Mouse (Mus musculus) megakaryocyte-erythroid progenitor cell, adult 5-6 weeks (primary cell): ENCODE measurements around the gene Trmt1. TPM values are rescaled to one million over a fixed set of nuclear protein-coding genes. Genes with fewer than 3 reads are reported as not detected.

Experiments
- ATAC-seq: replicated peaks from 2 replicates; pipeline ENCODE4 v1.8.0; 2016; ENCODE audit warnings: mild to moderate bottlenecking, inconsistent platforms; ENCODE audit not compliant: severe bottlenecking, poor library complexity, low FRiP score, low TSS enrichment
- total RNA-seq, 2 experiments: library from RNA; stranded (forward) in 1 of 2; stranded (reverse) in 1 of 2; fragments of 200-1000, 215-1000 nt in 1 of 2; fragments of >200 nt in 1 of 2; fragmentation: Nextera tagmentation in 1 of 2; gene quantifications; 2 replicates each; pipeline ENCODE4 v1.2.3; 2014 to 2017

The Trmt1 gene
- total RNA-seq, 2 experiments from 2014 or later: 126 to 170 TPM

DNA sequence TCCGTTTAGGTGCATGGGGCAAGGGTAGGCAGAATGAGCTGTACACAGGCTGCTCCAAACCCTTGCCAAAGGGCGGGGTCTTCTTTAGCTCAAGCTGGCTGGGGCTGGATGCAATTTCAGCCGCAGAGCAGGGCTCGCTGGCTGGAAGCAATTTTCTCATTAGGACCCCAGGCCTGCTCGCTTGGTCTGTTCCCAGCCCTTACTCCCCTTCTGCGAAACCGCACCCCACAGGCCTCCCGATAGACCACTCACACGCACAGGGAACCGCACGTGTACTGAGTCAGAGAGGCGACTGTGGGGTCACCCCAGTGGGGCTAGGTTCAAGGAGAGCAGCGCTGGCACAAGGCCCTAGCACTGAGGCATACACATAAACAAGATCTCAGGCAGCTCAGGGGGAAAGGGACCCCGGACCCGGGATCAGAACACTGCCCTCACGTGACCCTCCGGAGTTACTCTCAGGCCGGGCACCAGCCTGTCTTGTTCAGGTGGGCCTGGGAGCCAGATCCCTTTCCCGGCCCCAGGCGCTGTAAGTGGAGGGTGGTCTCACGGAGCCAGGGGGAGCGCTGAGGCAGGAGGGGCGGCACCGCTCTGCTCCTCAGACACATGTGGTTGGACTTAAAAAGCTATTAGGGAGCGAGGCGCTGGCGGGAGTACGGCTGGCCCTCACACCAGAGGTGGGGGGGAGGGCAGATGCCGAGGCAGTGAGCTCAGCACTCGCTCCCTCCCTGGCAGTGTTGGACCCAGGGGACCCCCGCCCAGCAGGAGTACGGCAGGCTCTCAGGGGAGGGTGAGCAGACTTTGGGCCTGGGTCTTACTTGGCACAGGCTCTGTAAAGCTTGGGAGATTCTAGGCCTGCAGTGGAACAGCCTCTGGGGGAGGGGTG lies 56.3 kb downstream of the Trmt1 start:
- ATAC-seq: no peak

DNA sequence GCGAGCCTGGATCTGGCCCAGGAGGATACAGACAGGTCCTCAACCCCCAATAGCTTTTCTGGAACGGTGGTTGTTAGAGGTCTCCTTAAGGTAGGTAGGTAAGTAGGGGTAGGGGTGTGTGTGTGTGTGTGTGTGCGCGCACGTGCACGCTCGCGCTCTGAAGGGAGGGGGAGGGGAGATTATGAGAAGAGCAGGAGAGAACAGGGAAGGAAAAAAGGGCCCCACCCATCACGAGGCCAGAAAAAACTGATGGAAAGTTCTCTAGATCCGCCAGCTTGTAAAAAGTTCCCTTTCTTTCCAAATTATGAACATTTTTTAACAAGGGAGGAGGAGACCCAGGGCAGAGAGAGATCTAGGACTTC lies 56.9 kb downstream of the Trmt1 start:
- ATAC-seq: no peak

DNA sequence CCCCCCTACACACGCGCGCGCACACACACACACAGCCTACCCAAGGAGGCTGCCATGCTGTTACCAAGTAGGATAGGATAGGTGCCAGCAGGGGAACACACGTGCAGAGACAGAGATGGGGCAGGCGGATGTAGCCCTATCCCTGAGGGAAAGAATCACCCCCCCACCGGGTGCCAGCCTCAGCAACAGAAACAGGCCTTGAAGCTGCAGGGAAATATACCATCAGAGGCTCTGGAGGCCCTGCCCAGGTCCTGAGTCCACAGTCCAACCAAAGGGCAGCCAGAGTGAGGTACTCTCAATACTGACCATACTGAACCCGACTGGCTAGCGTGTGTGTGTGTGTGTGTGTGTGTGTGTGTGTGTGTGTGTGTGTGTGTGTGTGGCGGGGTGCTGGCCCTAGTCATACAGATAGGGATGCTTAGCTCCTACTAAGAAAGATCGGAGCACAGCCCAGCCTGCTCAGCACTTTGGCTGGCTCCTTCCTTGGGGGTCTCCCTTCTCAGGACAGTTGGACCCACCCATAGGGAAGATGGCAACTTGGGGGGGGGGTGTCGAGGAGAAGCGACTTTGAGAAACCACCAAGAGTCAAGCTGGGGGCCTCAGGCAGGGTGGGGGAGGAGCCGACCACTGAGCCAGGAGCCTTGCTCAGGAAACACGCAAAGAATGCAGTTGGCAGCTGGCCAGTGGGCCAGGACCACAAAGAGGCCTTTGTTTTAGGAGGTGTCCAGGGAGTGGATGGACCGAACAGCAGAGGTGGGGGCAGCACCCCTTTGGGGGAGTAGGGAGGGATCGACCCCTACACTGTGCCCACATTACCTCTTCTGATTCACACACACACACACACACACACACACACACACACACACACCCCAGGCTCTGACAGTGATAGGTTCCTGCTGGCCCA lies 57.7 kb downstream of the Trmt1 start:
- 0 out of 2 replicates have a peak, but pooled peaks have one; percentile 18 for ATAC-seq

DNA sequence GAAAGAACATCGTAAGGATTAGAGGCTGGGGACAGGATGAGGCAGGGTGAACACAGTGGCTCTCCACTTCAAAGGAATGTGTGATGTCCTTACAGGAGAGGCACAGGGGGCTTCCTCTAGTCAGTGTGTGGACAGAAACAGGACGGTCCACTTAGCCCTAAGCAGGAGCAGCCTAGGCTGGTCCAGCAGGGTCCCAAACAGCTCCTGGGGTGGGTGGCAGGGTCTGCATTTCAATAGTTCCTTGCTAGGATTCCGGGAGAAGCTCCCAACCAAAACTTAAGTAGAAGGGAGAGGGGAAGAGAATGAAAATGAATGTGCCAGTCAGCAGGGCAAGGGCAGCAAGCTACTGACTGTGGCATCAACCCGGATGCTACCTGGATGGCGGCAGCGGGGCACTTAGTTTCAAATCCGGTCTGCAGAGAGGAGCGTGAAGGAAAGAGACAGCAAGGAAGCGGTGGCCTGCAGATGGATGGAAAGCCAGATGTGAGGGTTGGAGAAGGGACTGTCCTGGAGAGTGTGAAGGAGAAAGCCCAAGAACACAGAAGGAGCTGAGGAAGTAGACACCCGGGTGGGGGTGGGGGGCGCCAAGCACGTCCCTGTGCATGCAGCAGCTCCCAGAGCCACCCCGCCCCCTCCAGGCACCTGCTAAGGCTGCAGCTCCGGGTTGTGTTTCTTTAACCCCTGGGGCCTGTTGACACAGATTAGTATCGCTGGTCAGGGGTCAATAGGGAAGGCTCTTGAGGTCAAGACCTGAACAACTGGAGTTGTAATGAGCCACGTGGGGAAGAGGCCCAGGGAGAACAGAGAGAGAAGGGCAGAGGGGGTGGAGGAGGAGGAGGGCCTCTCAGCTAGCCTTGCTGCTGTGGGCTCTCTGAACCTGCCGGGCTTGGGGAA lies 59.2 kb downstream of the Trmt1 start:
- no peak for ATAC-seq

Other genes with a start within 250 kb of the Trmt1 start
- 23.2 and 27.2 TPM in 2 replicates for gene Ier2, start 23.5 kb upstream of the Trmt1 start, total RNA-seq (2014; fragmentation: Nextera tagmentation)
- 47.1 and 60.7 TPM in 2 replicates for gene Ier2, start 23.5 kb upstream of the Trmt1 start, total RNA-seq (2017)
- 71.6 and 76.7 TPM in 2 replicates for gene Nacc1, start 1.6 kb downstream of the Trmt1 start, total RNA-seq (2014; fragmentation: Nextera tagmentation)
- 35.8 and 51.5 TPM in 2 replicates for gene Nacc1, start 1.6 kb downstream of the Trmt1 start, total RNA-seq (2017)
- gene Lyl1, start 15.2 kb downstream of the Trmt1 start, total RNA-seq (2014; fragmentation: Nextera tagmentation): 44.2 and 65.2 TPM in 2 replicates
- gene Lyl1, start 15.2 kb downstream of the Trmt1 start, total RNA-seq (2017): 9.5 and 10.1 TPM in 2 replicates
- 25.7 and 28.1 TPM in 2 replicates for gene G430095P16Rik, start 36.7 kb downstream of the Trmt1 start, total RNA-seq (2014; fragmentation: Nextera tagmentation)
- gene G430095P16Rik, start 36.7 kb downstream of the Trmt1 start, total RNA-seq (2017): 8.2 and 11.4 TPM in 2 replicates
- 73.4 and 79.7 TPM in 2 replicates for gene Nfix, start 114.0 kb downstream of the Trmt1 start, total RNA-seq (2014; fragmentation: Nextera tagmentation)
- 13.3 and 26.0 TPM in 2 replicates for gene Nfix, start 114.0 kb downstream of the Trmt1 start, total RNA-seq (2017)
- 4.7 TPM in 2 replicates for gene Dand5, start 136.5 kb downstream of the Trmt1 start, total RNA-seq (2014; fragmentation: Nextera tagmentation)
- gene Dand5, start 136.5 kb downstream of the Trmt1 start, total RNA-seq (2017): 3.5 and 3.7 TPM in 2 replicates
- 28.3 and 31.1 TPM in 2 replicates for gene Gadd45gip1, start 145.2 kb downstream of the Trmt1 start, total RNA-seq (2014; fragmentation: Nextera tagmentation)
- 53.1 and 61.8 TPM in 2 replicates for gene Gadd45gip1, start 145.2 kb downstream of the Trmt1 start, total RNA-seq (2017)
- gene Rad23a, start 154.4 kb downstream of the Trmt1 start, total RNA-seq (2014; fragmentation: Nextera tagmentation): 94.8 and 151 TPM in 2 replicates
- gene Rad23a, start 154.4 kb downstream of the Trmt1 start, total RNA-seq (2017): 38.4 and 43.7 TPM in 2 replicates
- gene Calr, start 160.6 kb downstream of the Trmt1 start, total RNA-seq (2014; fragmentation: Nextera tagmentation): 286 and 320 TPM in 2 replicates
- 1,361 and 1,527 TPM in 2 replicates for gene Calr, start 160.6 kb downstream of the Trmt1 start, total RNA-seq (2017)
- gene Farsa, start 170.7 kb downstream of the Trmt1 start, total RNA-seq (2014; fragmentation: Nextera tagmentation): 101 and 104 TPM in 2 replicates
- 151 and 153 TPM in 2 replicates for gene Farsa, start 170.7 kb downstream of the Trmt1 start, total RNA-seq (2017)
- gene Syce2, start 185.8 kb downstream of the Trmt1 start, total RNA-seq (2014; fragmentation: Nextera tagmentation): 101 and 135 TPM in 2 replicates
- 98.9 and 102 TPM in 2 replicates for gene Syce2, start 185.8 kb downstream of the Trmt1 start, total RNA-seq (2017)
- 34.7 and 51.0 TPM in 2 replicates for gene Gcdh, start 207.6 kb downstream of the Trmt1 start, total RNA-seq (2014; fragmentation: Nextera tagmentation)
- gene Gcdh, start 207.6 kb downstream of the Trmt1 start, total RNA-seq (2017): 37.0 and 42.9 TPM in 2 replicates
- gene Klf1, start 215.6 kb downstream of the Trmt1 start, total RNA-seq (2014; fragmentation: Nextera tagmentation): 193 and 197 TPM in 2 replicates
- 162 and 228 TPM in 2 replicates for gene Klf1, start 215.6 kb downstream of the Trmt1 start, total RNA-seq (2017)
- gene Dnase2a, start 222.3 kb downstream of the Trmt1 start, total RNA-seq (2014; fragmentation: Nextera tagmentation): 29.1 and 38.8 TPM in 2 replicates
- gene Dnase2a, start 222.3 kb downstream of the Trmt1 start, total RNA-seq (2017): 26.7 and 42.2 TPM in 2 replicates